Mouse (Mus musculus) G1E (cell line): Measurements from ENCODE around the gene Lin54.

Source experiments
- CTCF ChIP-seq: IDR thresholded peaks from 2 replicates; pipeline ENCODE4 v1.5.1; 2012; ENCODE audit warnings: low read depth, low read length, inconsistent platforms, mixed read lengths
- GATA1 ChIP-seq: IDR thresholded peaks from 2 replicates; pipeline ENCODE4 v1.6.1; 2012; ENCODE audit warnings: borderline replicate concordance, low read length, inconsistent platforms, mixed read lengths
- GATA2 ChIP-seq: IDR thresholded peaks from 2 replicates; pipeline ENCODE4 v1.6.1; 2012; ENCODE audit warnings: low read depth, low read length, inconsistent platforms, borderline replicate concordance
- TAL1 ChIP-seq: conservative IDR thresholded peaks from 2 replicates; pipeline ENCODE4 v1.6.1; 2012; ENCODE audit warnings: low read depth, low read length, inconsistent platforms, mixed read lengths

DNA sequence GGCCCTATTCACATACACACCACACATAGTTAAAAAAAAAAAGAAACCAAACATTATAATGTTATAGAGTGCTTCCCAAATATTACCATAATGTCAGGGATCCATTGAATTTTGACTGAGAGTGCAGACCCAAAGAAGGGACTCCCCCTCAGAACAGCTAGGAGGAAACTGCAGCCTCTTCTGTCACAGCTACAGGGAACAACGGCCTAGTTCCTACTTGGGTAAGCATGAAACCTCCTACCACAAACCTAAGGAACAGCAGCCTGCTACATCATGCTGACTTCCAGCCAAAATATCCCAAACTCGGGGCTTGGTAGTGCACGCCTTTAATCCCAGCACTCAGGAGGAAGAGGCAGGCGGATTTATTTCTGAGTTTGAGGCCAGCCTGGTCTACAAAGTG, 48.9 kb upstream of the Lin54 start:
- TF ChIP-seq CTCF (no peak), TAL1 (no peak), GATA1 (no peak), GATA2 (no peak)
